Mouse (Mus musculus): ENCODE data around the gene 1700067P10Rik. TPM values are rescaled to one million over a fixed set of nuclear protein-coding genes. Genes with fewer than 3 reads are reported as not detected.

The 1700067P10Rik gene
- total RNA-seq (2014; fragmentation: Nextera tagmentation) (not detected in 2 replicates), total RNA-seq (2017) (not detected in 2 replicates)

DNA sequence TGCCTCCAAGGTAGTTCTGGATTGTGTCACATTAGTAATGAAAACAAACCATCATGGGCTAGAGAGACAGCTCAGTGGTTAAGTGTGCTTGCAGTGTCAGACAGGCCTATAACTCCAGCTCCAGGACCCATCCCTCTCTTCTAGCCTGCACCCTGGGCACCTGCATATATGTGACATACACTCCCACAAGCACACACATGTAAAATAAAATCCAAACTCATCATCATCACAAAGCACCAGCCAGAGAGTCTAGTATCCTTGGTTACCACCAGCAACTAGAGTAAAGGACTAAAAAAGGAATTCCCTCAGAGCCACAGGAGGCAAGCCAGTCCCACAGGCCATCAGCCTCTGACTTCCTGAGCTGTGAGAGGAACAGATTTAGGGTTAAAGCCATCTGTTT, at the start of gene 1700067P10Rik:
1700067P10Rik (plus strand) TSS at position 301 of the 400 bp plus-strand sequence.
- ATAC-seq (replicated peaks; ENCODE audit: low FRiP score, low TSS enrichment, poor library complexity, severe bottlenecking), result no peak

DNA sequence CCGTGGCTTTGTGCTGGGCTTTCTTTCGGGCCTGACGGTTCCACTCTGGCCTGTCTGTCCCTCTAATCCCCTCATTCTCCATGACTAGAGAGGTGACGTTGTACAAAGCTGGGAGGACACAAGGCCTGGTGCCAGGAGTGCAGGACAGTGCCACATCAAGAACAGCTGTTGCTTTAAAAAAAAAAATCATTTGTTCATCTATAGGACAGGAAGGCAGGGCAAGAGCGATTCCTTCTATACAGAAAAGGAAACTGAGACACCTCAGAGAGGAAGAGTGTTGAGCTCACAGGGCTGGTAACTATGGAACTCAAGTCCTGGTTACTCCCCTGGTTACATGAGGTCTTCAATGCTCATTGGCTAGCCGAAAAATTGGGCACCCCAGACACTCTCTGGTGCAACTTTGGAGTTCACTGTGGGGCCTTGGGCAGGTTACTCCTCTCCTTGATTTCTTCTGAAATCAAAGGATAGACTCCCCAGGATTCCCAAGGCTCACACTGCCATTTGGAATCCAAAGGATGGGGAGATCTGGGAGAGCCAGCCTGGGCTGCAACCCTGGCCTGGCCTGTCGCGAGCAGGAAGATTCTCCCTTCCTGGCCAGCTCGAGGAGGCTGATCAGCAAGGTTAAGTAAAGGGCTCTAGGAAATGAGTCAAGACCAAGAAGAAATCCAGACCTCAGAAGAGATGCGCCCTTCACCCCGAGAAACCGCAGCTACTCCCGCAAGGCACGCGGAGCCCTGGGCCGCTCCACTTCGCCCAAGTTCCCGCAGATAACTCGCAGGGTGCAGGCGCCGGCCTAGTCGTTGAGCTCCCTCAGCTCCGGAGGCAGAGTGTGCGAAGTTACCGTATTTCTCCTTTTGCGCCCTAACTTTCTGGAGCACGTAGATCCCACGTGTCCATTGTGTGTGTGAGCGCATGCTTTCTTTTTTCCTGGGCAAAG, 47.5 kb upstream of the 1700067P10Rik start:
- ATAC-seq (replicated peaks; ENCODE audit: low FRiP score, low TSS enrichment, poor library complexity, severe bottlenecking), result peak; percentile 70

DNA sequence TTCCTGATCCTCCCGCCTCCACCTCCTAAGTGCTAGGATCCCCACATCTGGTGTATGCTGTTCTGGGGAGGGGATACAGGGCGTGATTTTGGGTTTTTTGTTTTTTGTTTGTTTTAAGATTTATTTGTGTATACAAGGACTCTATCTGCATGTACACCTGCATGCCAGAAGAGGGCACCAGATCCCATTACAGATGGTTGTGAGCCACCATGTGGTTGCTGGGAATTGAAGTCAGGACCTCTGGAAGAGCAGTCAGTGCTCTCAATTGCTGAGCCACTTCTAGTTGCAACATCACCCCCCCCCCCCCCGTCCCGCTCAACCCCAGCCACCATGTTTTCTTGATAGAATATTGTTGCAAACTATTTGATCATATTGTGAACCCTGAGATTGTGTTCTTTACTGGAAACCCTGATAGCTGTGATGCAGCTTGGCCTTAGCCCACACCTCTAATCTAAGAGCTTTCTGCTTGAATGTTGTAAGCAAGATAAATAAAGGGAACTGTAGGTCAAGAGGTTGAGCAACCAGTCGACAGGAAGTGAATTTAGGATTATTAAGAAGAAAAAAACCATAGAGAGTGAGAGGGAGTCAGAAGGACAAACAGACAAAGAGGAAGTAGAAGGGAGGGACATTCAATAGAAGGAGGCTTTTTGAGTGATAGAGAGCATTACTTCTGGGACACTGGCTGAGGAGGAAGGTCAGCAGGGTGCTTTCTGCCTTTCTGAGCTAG, 45.8 kb upstream of the 1700067P10Rik start:
- no peak for ATAC-seq (replicated peaks; ENCODE audit: low FRiP score, low TSS enrichment, poor library complexity, severe bottlenecking)

DNA sequence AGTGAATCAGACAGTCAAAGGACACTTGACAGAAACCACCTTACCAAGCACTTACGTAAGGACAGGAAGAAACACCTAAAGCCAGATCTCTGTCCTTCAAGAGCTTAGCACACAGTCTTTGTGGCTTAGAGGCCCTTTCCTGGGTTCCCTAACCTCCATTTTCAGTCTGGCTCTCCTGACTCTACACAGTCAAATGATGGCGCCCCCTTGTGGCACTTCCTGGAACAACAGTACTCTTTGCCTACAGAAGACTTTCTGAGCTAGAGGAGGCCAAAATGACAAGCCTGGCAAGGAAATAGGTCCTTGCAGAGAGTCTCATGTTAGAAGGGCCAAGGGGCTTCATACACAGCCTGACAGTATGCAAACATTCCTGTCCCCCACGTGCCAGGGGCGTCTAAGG, 43.5 kb upstream of the 1700067P10Rik start:
- ATAC-seq (replicated peaks; ENCODE audit: low FRiP score, low TSS enrichment, poor library complexity, severe bottlenecking), result peak; percentile 58; the same call in 1 of the 2 replicates

DNA sequence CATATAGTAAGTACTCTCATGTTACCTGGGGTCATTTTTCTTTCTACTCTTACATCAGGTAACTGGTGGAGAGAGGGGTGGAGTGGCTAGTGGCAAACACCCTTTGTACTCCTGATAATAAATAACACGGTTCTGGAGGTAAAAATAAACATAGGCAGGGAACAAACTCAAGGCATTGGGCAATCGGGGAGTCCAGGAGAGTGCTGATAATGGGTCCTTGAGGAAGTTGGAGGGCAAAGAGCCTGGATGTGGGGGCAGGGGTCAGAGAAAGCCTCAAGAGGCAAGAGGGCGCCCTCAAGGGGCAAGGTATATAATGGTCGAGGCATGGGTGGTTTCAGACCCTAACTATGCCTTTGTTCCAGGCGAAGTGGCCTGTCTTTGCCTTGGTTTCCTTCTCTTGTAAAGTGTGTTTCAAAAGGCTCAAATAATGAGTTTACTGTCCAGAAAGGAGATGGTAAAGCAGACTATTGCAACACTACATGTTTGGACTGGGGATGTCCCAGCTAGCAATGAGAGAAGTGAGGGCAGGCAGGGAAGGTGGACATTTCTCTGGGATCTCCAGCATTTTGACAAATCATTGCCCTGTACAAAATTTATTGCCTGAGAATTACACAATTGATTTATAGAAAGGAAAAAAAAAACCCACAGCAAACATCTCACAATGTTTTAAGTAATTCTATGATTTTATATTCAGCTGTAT, 37.3 kb upstream of the 1700067P10Rik start:
- ATAC-seq (replicated peaks; ENCODE audit: low FRiP score, low TSS enrichment, poor library complexity, severe bottlenecking), result no peak

DNA sequence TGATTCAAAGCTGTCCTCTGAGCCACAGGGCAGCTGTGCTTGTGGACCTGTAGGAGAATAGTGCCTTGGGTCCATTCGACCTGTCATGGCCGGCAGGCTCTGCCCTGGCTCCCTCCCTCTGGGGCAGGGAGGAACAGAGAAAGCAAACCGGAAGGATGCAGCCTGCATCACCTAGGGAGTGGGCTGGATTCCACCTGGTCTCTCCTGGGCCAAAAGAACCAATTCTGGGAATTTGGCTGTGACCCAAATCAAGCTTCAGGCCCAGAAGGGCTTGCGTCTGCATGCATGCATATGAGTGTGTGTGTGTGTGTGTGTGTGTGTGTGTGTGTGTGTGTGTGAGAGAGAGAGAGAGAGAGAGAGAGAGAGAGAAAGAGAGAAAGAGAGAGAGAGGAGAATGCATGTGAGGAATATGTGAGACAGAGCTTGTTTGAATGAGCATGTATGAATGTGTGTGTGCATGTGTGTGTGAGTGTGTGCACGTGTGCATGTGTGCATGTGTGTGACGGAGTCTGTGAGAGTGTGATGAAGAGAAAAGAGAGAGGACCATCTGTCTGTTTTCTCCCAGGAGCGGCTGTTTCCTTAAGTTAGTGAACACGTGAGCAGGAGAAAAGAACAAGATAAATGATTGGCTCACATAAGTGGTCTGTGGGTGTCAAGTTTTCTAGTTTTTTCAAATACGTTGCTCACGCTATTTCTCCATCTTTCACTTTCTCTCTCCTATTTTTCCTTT, 36.6 kb upstream of the 1700067P10Rik start:
- ATAC-seq (replicated peaks; ENCODE audit: low FRiP score, low TSS enrichment, poor library complexity, severe bottlenecking), result no peak

DNA sequence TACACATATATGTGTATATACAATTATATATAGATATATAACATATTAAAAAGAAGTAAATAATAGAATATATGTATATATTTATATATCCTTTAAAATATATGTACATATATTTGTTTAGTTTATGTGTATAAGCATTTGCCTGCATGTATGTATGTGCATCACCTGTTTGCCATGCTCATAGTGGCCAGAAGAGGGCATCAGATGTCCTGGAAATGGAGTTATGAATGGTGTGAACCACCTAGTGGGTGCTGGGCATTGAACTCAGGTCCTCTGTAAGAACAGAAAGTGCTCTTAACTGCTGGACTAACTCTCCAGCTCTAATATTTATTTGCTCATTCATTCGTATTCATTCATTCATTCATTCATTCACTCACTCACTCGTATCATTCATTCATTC, 35.5 kb upstream of the 1700067P10Rik start:
- no peak for ATAC-seq (replicated peaks; ENCODE audit: low FRiP score, low TSS enrichment, poor library complexity, severe bottlenecking)

DNA sequence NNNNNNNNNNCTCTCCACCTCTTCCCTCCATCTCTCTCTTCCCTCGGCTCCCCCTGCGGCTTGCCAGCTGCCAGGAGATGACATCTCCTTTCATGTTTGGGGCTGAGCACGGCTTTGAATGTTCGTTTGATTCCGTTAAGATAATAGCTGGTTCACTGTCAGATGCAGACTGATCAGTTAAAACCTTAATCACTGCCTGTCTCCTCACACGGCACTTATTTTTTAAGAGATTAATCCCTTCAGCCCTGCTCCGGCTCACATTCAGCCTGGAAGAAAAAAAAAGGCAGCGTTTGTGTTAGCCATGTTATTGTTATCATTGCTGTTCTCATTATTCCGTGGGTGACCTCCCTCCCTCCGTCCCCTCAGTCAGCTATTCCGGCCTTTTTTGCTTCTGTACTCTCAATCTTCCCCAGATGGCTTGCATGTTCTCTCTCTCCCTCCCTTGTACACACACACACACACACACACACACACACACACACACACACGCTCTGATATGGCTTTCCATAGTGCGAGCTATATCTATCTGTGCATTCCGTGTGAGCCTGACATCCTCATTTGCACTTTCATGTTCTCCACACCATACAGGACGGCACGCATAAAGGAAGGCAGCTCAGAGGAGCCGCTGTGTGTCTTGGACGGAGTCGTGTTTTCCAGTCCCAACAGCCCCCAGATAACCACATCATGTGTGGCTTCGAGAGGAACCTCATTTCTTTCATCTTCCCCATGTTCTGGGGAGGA, 33.9 kb upstream of the 1700067P10Rik start:
- ATAC-seq (replicated peaks; ENCODE audit: low FRiP score, low TSS enrichment, poor library complexity, severe bottlenecking), result no peak

DNA sequence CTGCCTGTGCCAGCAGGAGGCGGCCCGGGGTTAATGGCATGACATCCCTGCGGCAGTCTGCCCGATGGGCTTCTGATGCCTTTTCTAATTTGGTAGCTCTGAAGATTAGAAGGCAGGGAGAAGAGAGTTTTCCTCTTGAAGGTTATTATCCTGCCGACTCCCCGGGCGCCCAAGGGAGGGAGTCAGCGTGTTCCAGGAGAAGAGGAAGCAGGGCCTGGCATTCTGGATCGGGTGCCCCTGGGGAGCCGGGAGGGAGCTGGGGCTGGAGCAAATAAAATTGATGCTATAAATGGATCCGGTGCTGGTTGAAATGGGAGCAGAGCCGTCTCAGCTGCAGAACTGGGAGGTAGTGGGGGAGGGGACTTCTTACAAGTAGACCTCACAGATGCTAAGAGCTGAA, 31.7 kb upstream of the 1700067P10Rik start:
- no peak for ATAC-seq (replicated peaks; ENCODE audit: low FRiP score, low TSS enrichment, poor library complexity, severe bottlenecking)

DNA sequence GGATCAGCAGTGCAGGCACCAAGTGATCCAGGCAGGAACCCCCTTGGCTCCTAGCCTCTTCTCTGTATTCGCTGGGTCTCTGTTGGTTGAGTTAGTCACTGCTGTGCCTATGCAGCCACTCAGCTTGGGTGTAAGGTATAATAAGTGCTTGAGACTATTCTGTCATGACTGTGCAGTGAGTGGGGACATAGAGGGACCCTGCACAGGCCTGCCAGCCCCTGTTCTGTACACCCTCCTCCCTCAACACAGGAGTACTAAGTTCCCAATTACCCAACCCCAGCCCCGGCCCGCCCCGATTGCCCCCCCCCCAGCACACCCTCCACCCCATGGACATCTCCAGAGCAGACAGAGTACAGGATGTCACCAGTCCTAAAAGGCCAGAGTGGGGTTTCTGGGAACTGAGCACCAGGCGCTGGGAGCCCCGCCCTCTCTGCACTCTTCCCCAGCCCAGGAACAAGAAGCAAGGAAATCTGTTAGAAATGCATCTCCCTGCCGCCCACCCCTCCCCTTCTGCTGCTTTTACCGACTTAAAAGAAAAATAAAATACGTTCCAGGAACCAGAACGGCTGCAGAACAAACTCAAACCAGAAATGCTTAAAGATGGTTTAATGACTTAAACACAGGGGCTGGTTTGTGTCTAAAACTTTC, 24.8 kb upstream of the 1700067P10Rik start:
- no peak for ATAC-seq (replicated peaks; ENCODE audit: low FRiP score, low TSS enrichment, poor library complexity, severe bottlenecking)

DNA sequence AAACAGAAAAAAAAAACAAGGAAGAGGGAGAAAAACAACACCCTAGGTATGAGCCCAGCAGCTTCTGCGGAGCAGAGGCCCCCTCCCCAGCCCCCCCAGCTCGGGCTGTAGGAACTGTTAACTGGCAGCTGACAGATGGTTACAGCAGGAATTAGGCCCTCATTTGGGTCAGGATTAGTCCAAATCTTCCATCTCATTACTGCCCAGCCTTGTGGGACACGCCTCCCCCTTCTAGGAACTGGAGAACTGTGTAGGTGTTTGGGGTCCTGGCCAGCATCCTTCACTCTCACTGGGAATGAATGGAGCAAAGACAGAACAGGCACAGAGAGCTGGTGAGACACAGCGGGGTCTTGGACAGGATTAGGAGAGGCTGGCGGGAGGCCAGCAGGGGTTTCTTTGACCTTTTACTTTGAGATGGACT, 24.0 kb upstream of the 1700067P10Rik start:
- ATAC-seq (replicated peaks; ENCODE audit: low FRiP score, low TSS enrichment, poor library complexity, severe bottlenecking), result no peak

DNA sequence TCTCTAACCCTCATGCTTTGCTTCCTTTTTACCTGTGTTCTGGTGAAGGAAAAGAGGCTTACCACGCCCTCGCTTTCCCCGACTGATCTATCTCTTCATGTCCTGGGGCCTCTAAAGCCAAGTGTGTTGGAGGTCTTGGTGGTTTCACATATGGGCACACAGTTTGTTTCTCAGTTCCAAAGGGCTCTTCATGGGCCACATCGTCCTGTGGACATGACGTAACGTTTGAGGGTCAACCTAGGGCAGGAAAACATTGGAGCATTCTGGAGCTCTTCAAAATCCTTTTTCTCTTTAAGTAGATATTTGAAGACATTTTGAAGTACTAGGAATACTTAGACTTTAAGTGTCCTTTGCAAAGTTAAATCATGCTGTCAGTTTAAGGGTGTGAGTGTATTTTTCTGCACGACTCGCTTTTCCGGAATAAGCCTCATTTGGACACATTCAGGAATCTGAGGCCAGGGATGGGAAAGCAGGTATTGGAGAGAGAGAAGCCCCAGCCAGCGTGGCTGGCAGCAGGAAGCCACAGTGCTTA, 22.0 kb upstream of the 1700067P10Rik start:
- ATAC-seq (replicated peaks; ENCODE audit: low FRiP score, low TSS enrichment, poor library complexity, severe bottlenecking), result no peak

DNA sequence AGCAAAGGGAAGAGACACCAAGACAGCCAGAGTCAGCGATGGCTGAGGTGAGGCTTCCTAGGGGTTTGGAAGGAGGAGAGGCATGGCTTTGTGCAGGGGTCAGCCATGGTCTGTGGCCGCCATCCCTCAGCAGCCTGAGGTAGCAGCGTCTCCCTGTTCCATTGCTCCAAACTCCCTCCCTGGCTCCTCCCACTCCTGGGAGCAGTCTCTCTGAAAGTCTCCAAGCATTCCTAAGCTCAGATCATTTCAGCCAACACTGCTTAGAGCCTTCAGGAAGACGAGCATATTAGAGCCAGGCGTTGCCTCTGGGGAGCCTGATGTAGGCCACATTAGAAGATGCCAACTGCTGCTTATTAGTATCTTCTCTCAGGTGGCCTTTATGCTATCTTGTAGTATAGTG, 21.4 kb upstream of the 1700067P10Rik start:
- no peak for ATAC-seq (replicated peaks; ENCODE audit: low FRiP score, low TSS enrichment, poor library complexity, severe bottlenecking)

DNA sequence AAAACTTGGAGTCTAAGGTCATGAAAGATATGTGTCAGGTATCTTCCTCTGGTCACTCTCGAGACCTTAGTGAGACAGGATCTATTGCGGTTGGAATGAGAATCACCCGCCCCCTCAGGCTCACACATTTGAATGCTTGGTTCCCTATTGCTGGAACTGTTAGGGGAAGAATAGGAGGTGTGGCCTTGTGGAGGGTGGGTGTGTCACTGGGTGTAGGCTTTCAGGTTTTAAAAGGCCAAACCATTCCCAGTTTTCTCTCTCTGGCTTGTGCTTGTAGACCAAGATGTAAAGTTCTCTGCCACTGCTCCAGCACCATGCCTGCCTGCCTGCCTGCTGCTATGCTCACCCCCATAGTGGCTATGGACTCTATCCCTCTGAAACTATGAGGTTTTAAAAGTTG, 8.5 kb upstream of the 1700067P10Rik start:
- no peak for ATAC-seq (replicated peaks; ENCODE audit: low FRiP score, low TSS enrichment, poor library complexity, severe bottlenecking)

DNA sequence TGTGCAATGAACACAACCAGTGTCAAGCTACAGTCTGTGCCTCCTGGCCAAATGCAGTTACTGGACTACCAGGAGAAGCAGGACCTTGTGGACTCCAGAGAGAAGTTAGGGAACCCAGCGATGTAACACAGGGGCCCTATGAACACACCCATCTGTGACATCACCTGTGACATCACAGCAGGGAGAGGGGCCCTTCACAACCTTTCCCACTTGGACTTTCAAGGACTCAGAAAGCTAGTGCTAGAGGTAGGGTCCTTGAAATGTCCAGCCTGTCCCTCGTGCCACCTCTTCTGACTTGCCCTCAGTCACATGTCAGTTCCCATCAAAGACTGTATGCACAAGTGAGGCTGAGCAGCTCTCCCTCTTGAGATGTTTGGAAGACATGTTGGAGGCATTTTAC, 327 bp downstream of the 1700067P10Rik start:
- no peak for ATAC-seq (replicated peaks; ENCODE audit: low FRiP score, low TSS enrichment, poor library complexity, severe bottlenecking)

DNA sequence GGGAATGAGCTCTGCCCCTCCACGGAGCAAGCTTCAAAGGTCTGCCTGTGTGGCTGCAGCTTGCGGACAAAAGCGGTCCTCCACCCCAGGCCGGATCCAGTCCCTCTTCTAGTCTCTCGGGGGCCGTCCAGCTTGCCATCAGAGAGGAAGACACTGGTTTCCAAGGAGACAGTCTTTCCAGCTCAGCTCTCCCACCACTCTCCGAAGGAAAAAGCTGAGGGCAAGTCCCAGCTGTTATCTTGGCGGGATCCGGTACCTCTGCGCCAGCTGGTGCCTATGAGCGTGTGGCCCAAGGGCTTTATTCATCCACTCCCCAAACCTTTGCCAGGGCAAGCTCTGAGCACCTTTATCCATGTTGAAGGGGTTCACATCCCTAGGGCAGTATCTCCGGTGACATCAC, 1.2 kb downstream of the 1700067P10Rik start:
- no peak for ATAC-seq (replicated peaks; ENCODE audit: low FRiP score, low TSS enrichment, poor library complexity, severe bottlenecking)

DNA sequence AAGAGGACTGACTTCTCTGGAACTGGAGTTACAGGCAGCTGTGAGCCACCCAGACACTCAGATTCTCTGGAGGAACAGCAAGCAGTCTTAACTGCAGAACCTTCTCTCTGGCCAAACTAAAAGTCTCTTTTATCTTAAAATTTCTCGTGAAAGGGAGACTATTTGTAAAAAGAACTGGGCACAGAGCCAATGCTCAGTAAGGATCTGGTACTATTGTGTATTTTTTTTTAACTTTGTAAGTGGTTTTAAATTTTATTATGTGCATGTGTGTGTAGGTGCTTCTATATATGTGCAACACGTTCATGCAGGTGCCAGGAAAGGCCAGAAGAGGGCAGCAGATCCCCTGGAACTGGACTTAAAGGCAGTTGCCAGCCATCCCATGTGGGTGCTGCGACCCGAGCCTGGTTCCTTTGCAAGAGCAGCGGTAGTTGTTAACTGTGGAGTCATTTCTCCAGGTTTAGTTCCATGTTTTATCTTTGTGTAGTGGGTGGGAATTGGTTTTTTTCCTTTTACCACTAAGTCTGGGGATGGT, 4.2 kb downstream of the 1700067P10Rik start:
- ATAC-seq (replicated peaks; ENCODE audit: low FRiP score, low TSS enrichment, poor library complexity, severe bottlenecking), result no peak

Data from megakaryocyte-erythroid progenitor cell, adult 5-6 weeks (primary cell).